Mouse (Mus musculus): Measurements from ENCODE around the gene Spic.

DNA sequence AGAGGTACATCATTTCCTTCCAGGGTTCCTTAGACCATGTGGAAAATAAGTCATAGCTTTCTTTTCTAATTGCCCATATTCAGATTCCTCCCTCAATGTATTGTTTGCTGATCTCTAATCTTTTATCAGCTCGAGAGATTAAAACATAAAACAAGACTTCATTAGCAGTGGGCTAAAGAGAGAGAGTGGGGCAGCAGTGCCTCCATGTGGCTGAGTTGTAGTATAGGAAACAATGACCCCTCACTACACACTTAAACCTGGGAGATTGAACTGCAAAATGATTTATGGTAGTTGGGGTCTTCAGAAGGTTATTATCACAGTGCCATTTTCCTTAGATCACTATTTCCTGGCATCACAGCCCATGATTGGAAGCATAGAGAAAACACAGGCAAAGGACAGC is 15.1 kb downstream of the Spic start:
- TF ChIP-seq CTCF (conservative IDR thresholded peaks at IDR 0.05; ENCODE audit: insufficient read depth, insufficient read length, low read depth, low read length) (peak; percentile 52), POLR2A (IDR thresholded peaks at IDR 0.05; ENCODE audit: low read depth, low read length) (no peak)

Data from kidney, adult 2 months (tissue).